ENCODE assay signal across 21 mouse cellular contexts in the genomic region with DNA sequence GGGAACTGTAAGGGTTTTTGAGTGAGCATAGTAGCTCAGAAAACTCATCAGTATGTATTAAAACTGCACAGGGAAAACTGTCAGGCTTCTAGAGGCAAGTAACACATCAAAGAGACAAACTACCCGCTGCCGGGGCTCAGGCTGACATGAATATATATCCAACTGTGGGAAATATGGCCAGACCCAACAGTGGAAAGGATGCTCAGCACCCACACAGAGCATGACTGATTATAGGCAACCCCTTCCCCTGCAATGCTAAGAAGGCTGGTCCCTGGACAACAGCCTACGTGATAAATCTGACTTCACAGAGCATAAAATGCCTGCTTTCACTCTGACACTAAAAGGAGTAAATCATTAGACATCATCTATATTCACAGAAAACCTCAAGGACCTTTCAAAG.
DNase-seq lines count a peak whose midpoint lies in the region; ATAC-seq and TF ChIP-seq lines count a peak whose summit lies in the region.
"Had no signal": no experiment of that assay in that cellular context is flagged by ENCODE, and none has a peak within 500 bp of the region (broad histone marks: within the 10 kb centered on the region; RNA-seq: fewer than 3 reads in every experiment).

No protein-coding gene starts in this region.

- peak; percentile 45 for DNase-seq in midbrain, embryonic 14.5 days
- no peak for DNase-seq in midbrain, embryonic 10.5 days (ENCODE audit: low spot score)
- peak; percentile 20 for DNase-seq in hindbrain, postnatal 0 days (ENCODE audit: low spot score)
- DNase-seq in neural tube, embryonic 10.5 days (ENCODE audit: extremely low spot score, low spot score): peak; percentile 15
- no peak for DNase-seq in forebrain, embryonic 14.5 days (ENCODE audit: low spot score)
- DNase-seq: adrenal gland, adult 8-10 months; cerebellum, adult 9-11 months; gastrocnemius, postnatal 14 days; heart, postnatal 14 days; kidney, adult 18-20 months; kidney, postnatal 36 days had no signal

- no peak overlapping the region for H3K4me3 ChIP-seq in midbrain, embryonic 14.5 days (replicated peaks; ENCODE audit: low read depth, low read length)
- no peak overlapping the region for H3K4me3 ChIP-seq in midbrain, embryonic 10.5 days
- H3K4me3 ChIP-seq in hindbrain, postnatal 0 days (ENCODE audit: low read length): no peak overlapping the region
- H3K4me3 ChIP-seq in neural tube, embryonic 15.5 days (replicated peaks): no peak overlapping the region
- H3K4me3 ChIP-seq in forebrain, embryonic 14.5 days (ENCODE audit: low read depth, low read length): no peak overlapping the region
- H3K4me3 ChIP-seq in kidney, embryonic 14.5 days (ENCODE audit: low read length): no peak overlapping the region
- H3K4me3 ChIP-seq: forebrain, embryonic 12.5 days; layer of hippocampus, adult 2 months; limb, embryonic 13.5 days; lung, embryonic 15.5 days had no signal

- no peaks in the 10 kb centered on the region for H3K4me1 ChIP-seq in midbrain, embryonic 14.5 days (ENCODE audit: control insufficient read depth, insufficient read depth, low read length)
- no peaks in the 10 kb centered on the region for H3K4me1 ChIP-seq in midbrain, embryonic 10.5 days
- no peaks in the 10 kb centered on the region for H3K4me1 ChIP-seq in hindbrain, postnatal 0 days (ENCODE audit: insufficient read depth, low read length)
- H3K4me1 ChIP-seq in neural tube, embryonic 15.5 days: peaks cover 4% of the 10 kb centered on the region
- no peaks in the 10 kb centered on the region for H3K4me1 ChIP-seq in forebrain, embryonic 14.5 days (ENCODE audit: control insufficient read depth, insufficient read depth, low read length)
- H3K4me1 ChIP-seq in kidney, embryonic 14.5 days (ENCODE audit: control insufficient read depth, insufficient read depth, low read length): no peaks in the 10 kb centered on the region
- H3K4me1 ChIP-seq: forebrain, embryonic 12.5 days; limb, embryonic 13.5 days; lung, embryonic 15.5 days had no signal

- peak overlapping the region; percentile 52; the same call in 1 of the 2 replicates for H3K27ac ChIP-seq in midbrain, embryonic 14.5 days (replicated peaks; ENCODE audit: low read depth, low read length)
- no peak overlapping the region for H3K27ac ChIP-seq in midbrain, embryonic 10.5 days (replicated peaks)
- no peak overlapping the region for H3K27ac ChIP-seq in hindbrain, postnatal 0 days
- H3K27ac ChIP-seq in neural tube, embryonic 15.5 days (replicated peaks): no peak overlapping the region
- no peak overlapping the region for H3K27ac ChIP-seq in forebrain, embryonic 14.5 days (ENCODE audit: low read depth, low read length)
- no peak overlapping the region for H3K27ac ChIP-seq in kidney, embryonic 14.5 days (ENCODE audit: low read depth, low read length)
- H3K27ac ChIP-seq: forebrain, embryonic 12.5 days; layer of hippocampus, adult 2 months; limb, embryonic 13.5 days; lung, embryonic 15.5 days had no signal

- 43% methylated on average over 3 of the region's 3 CpGs for WGBS in midbrain, embryonic 14.5 days
- 90% methylated on average over 3 of the region's 3 CpGs for WGBS in midbrain, embryonic 10.5 days
- 47% methylated on average over 3 of the region's 3 CpGs for WGBS in hindbrain, postnatal 0 days
- WGBS in neural tube, embryonic 15.5 days: 25% methylated on average over 3 of the region's 3 CpGs
- 94% methylated on average over 3 of the region's 3 CpGs for whole genome bisulfite sequencing in forebrain, embryonic 14.5 days
- 33% methylated on average over 3 of the region's 3 CpGs for WGBS in kidney, embryonic 14.5 days

- no peaks in the 10 kb centered on the region for H3K9me3 ChIP-seq in midbrain, embryonic 14.5 days (ENCODE audit: control insufficient read depth, low read length)
- no peaks in the 10 kb centered on the region for H3K9me3 ChIP-seq in midbrain, embryonic 10.5 days (replicated peaks)
- no peaks in the 10 kb centered on the region for H3K9me3 ChIP-seq in hindbrain, postnatal 0 days (ENCODE audit: low read length)
- H3K9me3 ChIP-seq in neural tube, embryonic 15.5 days (replicated peaks): no peaks in the 10 kb centered on the region
- H3K9me3 ChIP-seq in forebrain, embryonic 14.5 days (replicated peaks; ENCODE audit: control insufficient read depth, low read length): no peaks in the 10 kb centered on the region
- no peaks in the 10 kb centered on the region for H3K9me3 ChIP-seq in kidney, embryonic 14.5 days (ENCODE audit: control insufficient read depth, low read length)
- H3K9me3 ChIP-seq: forebrain, embryonic 12.5 days; limb, embryonic 13.5 days; lung, embryonic 15.5 days had no signal

- H3K4me2 ChIP-seq in midbrain, embryonic 14.5 days (ENCODE audit: low read length): no peak overlapping the region
- no peak overlapping the region for H3K4me2 ChIP-seq in hindbrain, postnatal 0 days (ENCODE audit: low read depth, low read length)
- H3K4me2 ChIP-seq in neural tube, embryonic 15.5 days: no peak overlapping the region
- H3K4me2 ChIP-seq in forebrain, embryonic 14.5 days (ENCODE audit: low read length): no peak overlapping the region
- no peak overlapping the region for H3K4me2 ChIP-seq in kidney, embryonic 14.5 days (replicated peaks; ENCODE audit: low read depth, low read length)
- H3K4me2 ChIP-seq: forebrain, embryonic 12.5 days; limb, embryonic 13.5 days; liver, embryonic 11.5 days; lung, embryonic 15.5 days had no signal

- TF ChIP-seq CTCF in hindbrain, postnatal 0 days (IDR thresholded peaks at IDR 0.05; ENCODE audit: low read depth): no peak

- ATAC-seq in midbrain, embryonic 14.5 days (ENCODE audit: low FRiP score, low TSS enrichment): no peak
- ATAC-seq in hindbrain, postnatal 0 days: no peak
- peak; percentile 76; the same call in 1 of the 2 replicates for ATAC-seq in neural tube, embryonic 15.5 days (ENCODE audit: low FRiP score)
- ATAC-seq in erythroblast, adult 5-6 weeks (replicated peaks; ENCODE audit: low FRiP score, poor library complexity, severe bottlenecking): no peak
- ATAC-seq in forebrain, embryonic 14.5 days: no peak
- ATAC-seq in kidney, embryonic 14.5 days (ENCODE audit: low FRiP score, low TSS enrichment): no peak
- ATAC-seq: activated CD4-positive, CD25-positive, alpha-beta regulatory T cell, adult 4 months had no signal

- H3K36me3 ChIP-seq in midbrain, embryonic 14.5 days (ENCODE audit: control insufficient read depth, insufficient read depth, low read length): no peaks in the 10 kb centered on the region
- no peaks in the 10 kb centered on the region for H3K36me3 ChIP-seq in midbrain, embryonic 10.5 days
- H3K36me3 ChIP-seq in hindbrain, postnatal 0 days (ENCODE audit: insufficient read depth, low read length): no peaks in the 10 kb centered on the region
- H3K36me3 ChIP-seq in neural tube, embryonic 15.5 days: no peaks in the 10 kb centered on the region
- no peaks in the 10 kb centered on the region for H3K36me3 ChIP-seq in forebrain, embryonic 14.5 days (ENCODE audit: control insufficient read depth, insufficient read depth, low read length)
- no peaks in the 10 kb centered on the region for H3K36me3 ChIP-seq in kidney, embryonic 14.5 days (ENCODE audit: control insufficient read depth, insufficient read depth, low read length)
- H3K36me3 ChIP-seq: forebrain, embryonic 12.5 days; limb, embryonic 13.5 days; lung, embryonic 15.5 days had no signal

- no peaks in the 10 kb centered on the region for H3K27me3 ChIP-seq in midbrain, embryonic 14.5 days (ENCODE audit: control insufficient read depth, insufficient read depth, low read length)
- no peaks in the 10 kb centered on the region for H3K27me3 ChIP-seq in midbrain, embryonic 10.5 days (ENCODE audit: low read depth, poor library complexity, severe bottlenecking)
- H3K27me3 ChIP-seq in hindbrain, postnatal 0 days (ENCODE audit: insufficient read depth, low read length): no peaks in the 10 kb centered on the region
- H3K27me3 ChIP-seq in neural tube, embryonic 15.5 days (replicated peaks): no peaks in the 10 kb centered on the region
- H3K27me3 ChIP-seq in forebrain, embryonic 14.5 days (replicated peaks; ENCODE audit: control insufficient read depth, insufficient read depth, low read length): no peaks in the 10 kb centered on the region
- H3K27me3 ChIP-seq in kidney, embryonic 14.5 days (ENCODE audit: control insufficient read depth, insufficient read depth, low read length): no peaks in the 10 kb centered on the region
- H3K27me3 ChIP-seq: CH12.LX; forebrain, embryonic 12.5 days; limb, embryonic 13.5 days; lung, embryonic 15.5 days had no signal

- H3K9ac ChIP-seq in midbrain, embryonic 14.5 days (replicated peaks; ENCODE audit: low read length): no peak overlapping the region
- H3K9ac ChIP-seq in hindbrain, postnatal 0 days (replicated peaks; ENCODE audit: low read length): no peak overlapping the region
- H3K9ac ChIP-seq in neural tube, embryonic 15.5 days (replicated peaks): no peak overlapping the region
- no peak overlapping the region for H3K9ac ChIP-seq in forebrain, embryonic 14.5 days (ENCODE audit: low read length)
- no peak overlapping the region for H3K9ac ChIP-seq in kidney, embryonic 14.5 days (ENCODE audit: low read depth, low read length)
- H3K9ac ChIP-seq: forebrain, embryonic 12.5 days; limb, embryonic 13.5 days; lung, embryonic 15.5 days had no signal

Comparison
In these comparisons a context has a peak if more than half of its experiments do, and no peak if none do; other contexts are left out.
1. DNase-seq: peak in midbrain, embryonic 14.5 days (single experiment), hindbrain, postnatal 0 days (single experiment) and neural tube, embryonic 10.5 days (single experiment); none in midbrain, embryonic 10.5 days (single experiment) and forebrain, embryonic 14.5 days (single experiment).